Mouse (Mus musculus) layer of hippocampus, adult 2 months (tissue): ENCODE data around the gene Gatad2a. TPM values are rescaled to one million over a fixed set of nuclear protein-coding genes. Genes with fewer than 3 reads are reported as not detected.
"Not testable (repeated sequence)": the region's sequence is repeated elsewhere in the genome, so short reads cannot be mapped to it uniquely, and the experiment has no call there.

ENCODE experiments used
- DNase-seq, 2 experiments: peaks; one replicate each; pipeline ENCODE4 v3.0.0; 2022; ENCODE audit warnings: low spot score in 2 of 2
- H3K27ac ChIP-seq: fragments of 200-600 bp; 2 replicates; pipeline ENCODE4 v1.8.1; 2022
- H3K4me3 ChIP-seq: fragments of 200-600 bp; 2 replicates; pipeline ENCODE4 v1.8.1; 2022; ENCODE audit warnings: mild to moderate bottlenecking
- CTCF ChIP-seq: fragments of 200-600 bp; conservative IDR thresholded peaks from 2 replicates; pipeline ENCODE4 v1.8.1; 2022; ENCODE audit warnings: antibody characterized with exemption, mild to moderate bottlenecking, moderate library complexity
- long read RNA-seq, 2 experiments: library from polyadenylated mRNA; stranded (forward); transcript quantifications; one replicate each; pipeline ENCODE4 v2.0.0; 2021; ENCODE audit warnings: borderline mapping rate in 2 of 2
- total RNA-seq, 2 experiments: library from RNA; stranded (reverse); gene quantifications; 2 replicates each; pipeline ENCODE4 v1.2.3; 2021

Gene Gatad2a
- 10 to 100 TPM; 29.7 to 32.4 TPM for total RNA-seq
- long read RNA-seq, experiment 1, transcript Gatad2a-202 (13 exons, 3,363 nt): major isoform, 5 of 31 reads
- long read RNA-seq, experiment 1, partial matches to known transcripts: 8 of 31 reads
- long read RNA-seq, experiment 1, other reads (novel, unspliced or antisense): 17 of 31 reads
- long read RNA-seq, experiment 2, partial matches to known transcripts: 2 of 37 reads
- long read RNA-seq, experiment 2, other reads (novel, unspliced or antisense): 30 of 37 reads

DNA sequence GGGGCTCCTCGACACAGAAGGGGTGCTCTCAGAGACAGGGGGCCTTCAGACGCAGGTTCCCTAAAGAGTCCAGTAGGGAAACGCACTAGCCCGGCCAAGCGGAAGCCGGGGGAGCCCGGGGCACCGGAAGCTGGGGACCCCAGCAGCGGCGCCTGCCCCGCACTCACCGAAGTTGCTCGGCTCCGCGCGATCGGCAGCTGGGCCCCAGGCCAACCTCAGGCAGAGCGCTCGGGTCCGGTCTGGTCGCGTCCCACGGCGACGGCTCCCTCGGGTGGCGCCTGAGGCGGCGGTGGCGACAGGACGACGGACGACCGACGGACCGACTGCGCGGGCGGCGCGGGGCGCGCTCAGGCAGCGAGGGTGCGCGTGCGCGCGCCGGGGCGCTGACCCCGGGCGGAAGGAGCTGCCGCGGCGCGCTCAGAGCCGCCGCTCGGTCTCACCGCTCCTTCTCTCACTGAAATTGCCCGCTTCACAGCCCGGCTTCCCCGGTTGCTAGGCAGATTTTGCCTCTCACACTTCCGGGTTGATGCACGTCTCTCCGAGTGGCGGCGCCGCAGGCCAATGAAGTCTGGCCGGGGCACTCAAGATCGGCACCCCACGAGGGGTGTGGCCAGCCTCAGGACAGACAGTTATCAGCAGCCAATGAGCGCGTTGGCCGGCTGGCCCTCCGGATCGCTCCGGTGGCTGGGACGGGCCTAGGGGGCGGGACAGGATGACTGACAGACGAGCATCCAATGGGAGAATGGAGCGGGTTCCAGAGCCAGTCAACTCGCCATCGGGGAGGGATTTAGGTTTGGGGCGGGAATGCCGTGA lies at the start of gene Gatad2a:
Gene Gatad2a (minus strand): TSS at position 609 of the 813 bp plus-strand sequence.
- Histone ChIP-seq H3K4me3 (peak within 1 kb of the TSS; percentile 90), H3K27ac (peak within 1 kb of the TSS; percentile 84)
- peak; percentile 55 for TF ChIP-seq CTCF
- DNase-seq: peak; percentile 100

DNA sequence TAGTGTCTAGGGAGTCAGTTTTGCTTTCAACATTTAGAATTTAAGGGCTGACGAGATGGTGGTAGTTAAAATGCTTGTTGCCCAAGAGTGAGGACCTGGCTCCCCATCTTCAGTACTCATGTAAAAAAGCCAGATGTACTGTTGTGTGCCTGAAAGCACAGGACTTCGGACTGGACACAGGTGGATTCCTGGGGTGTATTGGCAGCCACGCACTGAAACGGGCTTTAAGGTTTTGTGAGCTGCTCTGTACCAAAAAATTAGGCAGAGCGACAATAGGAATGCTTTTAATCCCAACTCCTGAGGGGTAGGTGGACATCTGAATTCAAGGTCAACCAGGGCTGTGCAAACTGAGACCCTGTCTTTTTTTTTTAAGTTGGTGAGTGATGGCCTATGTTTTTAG lies 47.8 kb upstream of the Gatad2a start:
- no peak for TF ChIP-seq CTCF

DNA sequence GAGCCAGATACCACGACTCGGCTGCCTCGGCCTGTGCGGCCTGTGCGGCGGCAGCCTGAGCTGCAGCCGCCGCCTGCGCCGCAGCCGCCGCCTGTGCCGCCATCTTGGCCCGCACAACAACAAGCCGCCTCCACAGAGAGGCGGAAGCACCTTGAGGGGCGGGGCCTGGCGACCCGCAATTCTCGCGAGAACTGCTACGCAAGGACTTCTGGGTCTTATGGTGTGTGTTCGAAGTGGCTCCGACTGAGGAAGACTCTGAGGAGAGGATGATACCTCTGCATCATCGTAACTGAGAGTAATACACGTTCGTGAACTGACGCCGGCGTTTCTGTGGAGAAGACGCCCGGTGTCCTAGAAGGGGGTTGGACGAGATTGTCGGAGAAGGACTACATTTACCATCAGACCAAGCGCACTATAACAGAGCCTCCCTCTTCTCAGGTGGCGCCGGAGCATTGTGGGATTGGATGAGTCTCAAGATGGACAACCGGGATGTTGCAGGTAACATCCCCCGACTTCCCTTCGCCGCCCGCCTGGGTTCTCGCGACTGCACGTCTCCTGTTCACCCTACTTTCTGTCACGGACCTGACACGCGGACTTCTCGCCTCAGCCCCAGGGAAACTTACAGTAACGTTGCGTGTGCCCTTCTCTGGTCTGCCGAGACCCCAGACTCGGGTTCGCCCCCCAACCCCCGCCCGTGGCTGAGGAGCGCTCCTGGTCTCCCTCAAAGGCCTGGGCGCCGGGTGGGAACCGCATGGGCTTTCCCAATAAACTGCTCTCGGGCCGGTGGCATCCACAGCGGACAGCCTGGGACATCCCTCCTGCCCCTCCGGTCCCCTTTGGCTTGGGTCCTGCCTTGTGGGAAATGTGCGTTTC lies 46.6 kb upstream of the Gatad2a start, which contains the start of the genes Mau2 and Sugp1:
Gene Mau2 (minus strand): TSS at position 152 of the 873 bp plus-strand sequence.
Gene Sugp1 (plus strand): TSS at position 231 of the 873 bp plus-strand sequence.
- Histone ChIP-seq H3K4me3 (peak within 1 kb of the TSS; percentile 75), H3K27ac (peak within 1 kb of the TSS; percentile 100)
- peak; percentile 92 to 94 for DNase-seq
- no peak for TF ChIP-seq CTCF

More for the DNA sequence above, 47.8 kb upstream of the Gatad2a start:
- Histone ChIP-seq H3K27ac (no peak overlapping the region), H3K4me3 (peak overlapping the region; percentile 75)
- no peak for DNase-seq

DNA sequence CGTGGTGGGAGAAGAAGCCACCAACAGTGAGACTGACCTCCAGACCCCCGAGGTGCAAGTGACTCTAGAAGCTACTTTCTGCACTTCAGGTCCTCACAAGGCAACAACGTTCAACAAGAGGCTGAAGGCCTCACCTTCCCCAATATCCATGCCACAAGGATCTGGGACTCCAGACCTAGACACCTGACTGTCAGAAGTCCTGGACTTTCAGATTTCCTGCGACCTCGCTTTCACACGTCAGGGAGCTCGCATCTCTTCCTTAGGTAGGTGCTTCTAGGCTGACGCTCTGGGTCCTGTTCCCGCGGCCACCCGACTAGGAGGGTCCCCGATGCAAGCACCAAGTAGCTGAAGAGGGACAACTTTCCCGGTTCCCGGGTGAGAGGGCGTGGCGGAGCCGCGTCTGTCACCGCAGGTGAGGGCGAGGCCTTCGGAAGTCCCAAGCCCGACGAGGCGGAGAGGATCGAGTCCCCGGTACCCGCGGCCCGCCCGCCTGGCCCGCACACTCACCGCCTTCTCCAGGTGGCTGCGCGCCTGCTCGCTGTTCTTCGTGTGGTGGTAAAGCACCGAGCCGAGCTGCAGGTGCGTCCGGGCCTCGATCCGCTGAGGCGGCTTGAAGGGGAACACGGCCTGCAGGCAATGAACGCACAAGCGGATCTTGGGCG lies 45.8 kb upstream of the Gatad2a start:
- DNase-seq: no peak
- Histone ChIP-seq H3K4me3 (peak overlapping the region; percentile 75), H3K27ac (peak overlapping the region; percentile 100)
- no peak for TF ChIP-seq CTCF

- TF ChIP-seq CTCF: no peak
- no peak for DNase-seq
- no peak overlapping the region for H3K27ac ChIP-seq
- no peak overlapping the region for H3K4me3 ChIP-seq
These were observed 41.8 kb upstream of the Gatad2a start for GRCm38 (mm10) chr8:70037994-70038393.

- H3K4me3 ChIP-seq: no peak overlapping the region
- DNase-seq: no peak
- TF ChIP-seq CTCF: no peak
- no peak overlapping the region for H3K27ac ChIP-seq
These were observed 34.1 kb upstream of the Gatad2a start for GRCm38 (mm10) chr8:70030255-70030654.

DNA sequence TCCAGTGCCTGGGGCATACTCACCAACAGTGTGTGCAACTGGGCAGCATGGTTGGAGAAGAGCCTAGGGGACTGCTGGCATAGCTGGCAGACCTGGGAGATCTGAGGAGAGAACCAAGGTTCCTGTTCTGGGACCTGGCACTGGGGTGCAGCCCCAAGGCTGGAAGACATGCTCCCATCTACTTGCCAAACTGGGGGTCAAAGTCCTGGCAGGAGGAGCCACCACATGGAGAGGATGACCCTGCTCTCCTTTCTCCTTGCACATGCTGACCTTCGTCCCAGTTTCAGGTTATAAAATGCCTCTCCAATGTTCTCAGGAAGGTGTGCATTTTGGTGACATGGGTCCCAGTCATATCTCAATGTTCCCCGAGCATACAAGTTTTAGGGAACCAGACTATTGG lies 30.0 kb upstream of the Gatad2a start:
- no peak overlapping the region for H3K27ac ChIP-seq
- no peak for TF ChIP-seq CTCF
- no peak overlapping the region for H3K4me3 ChIP-seq
- no peak for DNase-seq

DNA sequence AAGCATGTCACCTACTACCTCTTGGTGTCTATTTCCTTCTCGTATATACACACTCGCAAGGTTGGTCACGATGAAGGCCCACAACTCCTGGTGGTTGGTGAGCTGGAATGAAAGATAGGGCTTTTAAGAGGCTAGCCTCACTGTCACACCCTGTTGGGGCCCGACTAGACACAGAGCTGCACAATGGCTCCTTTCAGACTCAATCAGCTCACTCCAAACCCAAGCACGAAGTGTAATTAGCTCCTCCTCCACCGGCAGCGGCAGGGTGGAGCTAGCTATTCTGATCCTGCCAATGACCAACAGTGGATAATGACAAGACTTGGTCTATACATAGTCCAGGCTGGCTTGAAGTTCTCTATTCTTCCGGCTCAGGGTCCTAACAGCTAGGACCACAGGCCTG lies 27.4 kb upstream of the Gatad2a start:
- H3K27ac ChIP-seq: peak overlapping the region; percentile 29; the same call in 1 of the 2 replicates
- peak in 1 of 2 experiments; percentile 15 for DNase-seq
- no peak for TF ChIP-seq CTCF
- no peak overlapping the region for H3K4me3 ChIP-seq

- no peak for DNase-seq
- no peak overlapping the region for H3K27ac ChIP-seq
- TF ChIP-seq CTCF: no peak
- H3K4me3 ChIP-seq: no peak overlapping the region
These were observed 18.8 kb upstream of the Gatad2a start for GRCm38 (mm10) chr8:70015017-70015416.

- no peak overlapping the region for H3K4me3 ChIP-seq
- no peak overlapping the region for H3K27ac ChIP-seq
- peak; percentile 19 for TF ChIP-seq CTCF
- DNase-seq: no peak
These were observed 16.6 kb upstream of the Gatad2a start for GRCm38 (mm10) chr8:70012763-70013162.

- TF ChIP-seq CTCF: no peak
- Histone ChIP-seq H3K4me3 (no peak overlapping the region), H3K27ac (no peak overlapping the region)
- DNase-seq: no peak
These were observed 16.2 kb upstream of the Gatad2a start for GRCm38 (mm10) chr8:70012350-70012749.

- not testable (repeated sequence) for H3K27ac ChIP-seq, H3K4me3 ChIP-seq, DNase-seq
These were observed 14.6 kb upstream of the Gatad2a start for GRCm38 (mm10) chr8:70010796-70011195.
